Mouse (Mus musculus): ENCODE measurements around the gene Lrrc10b. TPM values are rescaled to one million over a fixed set of nuclear protein-coding genes. Genes with fewer than 3 reads are reported as not detected.

The Lrrc10b gene
- total RNA-seq, 2 experiments from 2014 or later, result 3.5 to 6.2 TPM

Other genes starting within 250 kb of the Lrrc10b start
- gene Myrf, start 216.7 kb downstream of the Lrrc10b start, total RNA-seq (2021), result 1 to 10 TPM; 1.4 to 1.7 TPM
- gene Dagla, start 152.6 kb downstream of the Lrrc10b start, total RNA-seq (2021), result 1 to 10 TPM; 4.0 to 5.6 TPM
- 10 to 100 TPM; 17.7 to 29.8 TPM for gene Syt7, start 68.4 kb downstream of the Lrrc10b start, total RNA-seq (2021)
- gene Ppp1r32, start 25.5 kb upstream of the Lrrc10b start, total RNA-seq (2021), result under 1 TPM; 0.63 to 0.93 TPM
- gene Cpsf7, start 67.8 kb upstream of the Lrrc10b start, total RNA-seq (2021), result 10 to 100 TPM; 42.0 to 55.1 TPM
- gene Sdhaf2, start 68.7 kb upstream of the Lrrc10b start, total RNA-seq (2021), result 10 to 100 TPM; 61.6 to 63.5 TPM
- gene Tmem216, start 98.8 kb upstream of the Lrrc10b start, total RNA-seq (2021), result 10 to 100 TPM; 15.9 to 21.5 TPM
- 10 to 100 TPM; 17.8 to 21.7 TPM for gene Cyb561a3, start 119.7 kb upstream of the Lrrc10b start, total RNA-seq (2021)
- 1 to 10 TPM; 8.2 to 8.6 TPM for gene Tmem138, start 119.9 kb upstream of the Lrrc10b start, total RNA-seq (2021)
- 100 to 1,000 TPM; 272 to 288 TPM for gene Ddb1, start 147.9 kb upstream of the Lrrc10b start, total RNA-seq (2021)
- 10 to 100 TPM; 18.0 to 20.7 TPM for gene Tkfc, start 148.2 kb upstream of the Lrrc10b start, total RNA-seq (2021)
- under 1 TPM; 0.26 to 0.60 TPM for gene Vwce, start 176.7 kb upstream of the Lrrc10b start, total RNA-seq (2021)
- gene Pga5, start 220.6 kb upstream of the Lrrc10b start, total RNA-seq (2021), result not detected
- 10 to 100 TPM; 21.1 to 30.5 TPM for gene Vps37c, start 231.3 kb upstream of the Lrrc10b start, total RNA-seq (2021)

All from adrenal gland, postnatal 36 days (tissue).